Mouse (Mus musculus) kidney, postnatal 0 days (tissue): ENCODE measurements around the gene Gpha2. TPM values are rescaled to one million over a fixed set of nuclear protein-coding genes. Genes with fewer than 3 reads are reported as not detected.

Experiments
- ATAC-seq: fragments of 200-750 bp; cut with Nextera tagmentation; replicated peaks from 2 replicates; pipeline ENCODE4 v1.8.0; 2017; ENCODE audit warnings: low read depth, moderate number of reproducible peaks, moderate TSS enrichment, moderate library complexity; ENCODE audit not compliant: low FRiP score
- DNase-seq: peaks from one replicate; pipeline ENCODE4 v3.0.0-alpha.2; 2016; ENCODE audit warnings: low spot score
- H3K27ac ChIP-seq: fragments of 300-500 bp; sonication (generic); 2 replicates; pipeline ENCODE4 v1.5.1; 2014; ENCODE audit warnings: mild to moderate bottlenecking
- H3K27me3 ChIP-seq: fragments of 300-500 bp; sonication (generic); 2 replicates; pipeline ENCODE4 v1.6.1; 2014; ENCODE audit warnings: low read length, mixed read lengths; ENCODE audit not compliant: insufficient read depth
- H3K36me3 ChIP-seq: fragments of 300-500 bp; sonication (generic); 2 replicates; pipeline ENCODE4 v1.6.1; 2014; ENCODE audit warnings: low read length, mixed read lengths; ENCODE audit not compliant: insufficient read depth
- H3K4me1 ChIP-seq: fragments of 300-500 bp; sonication (generic); replicated peaks from 2 replicates; pipeline ENCODE4 v1.6.1; 2014; ENCODE audit warnings: antibody characterized with exemption, low read length, mixed read lengths; ENCODE audit not compliant: insufficient read depth
- H3K4me2 ChIP-seq: fragments of 300-500 bp; sonication (generic); 2 replicates; pipeline ENCODE4 v1.6.1; 2014; ENCODE audit warnings: mild to moderate bottlenecking, low read length, moderate library complexity, mixed read lengths
- H3K4me3 ChIP-seq: fragments of 300-500 bp; sonication (generic); replicated peaks from 2 replicates; pipeline ENCODE4 v1.5.1; 2014; ENCODE audit warnings: low read depth, low read length
- H3K9ac ChIP-seq: fragments of 300-500 bp; sonication (generic); 2 replicates; pipeline ENCODE4 v1.6.1; 2014; ENCODE audit warnings: low read depth, low read length
- H3K9me3 ChIP-seq: fragments of 300-500 bp; sonication (generic); replicated peaks from 2 replicates; pipeline ENCODE4 v1.6.1; 2016; ENCODE audit warnings: low read length, inconsistent platforms, mixed read lengths
- CTCF ChIP-seq: IDR thresholded peaks from 2 replicates; pipeline ENCODE4 v1.5.1; 2016; ENCODE audit warnings: antibody characterized with exemption, low read depth, mild to moderate bottlenecking, moderate library complexity
- WGBS: fragments of 180-500 bp; shearing (Covaris S2); extraction: QIAGEN DNeasy Blood & Tissue Kit; methylation state at CpG from one replicate; pipeline ENCODE4 v1.1.7; 2014; 5-methylcytosine and 5-hydroxymethylcytosine counted together
- microRNA counts: library from miRNA; unstranded; fragments of <30 nt; microRNA quantifications from one replicate; lab custom pipeline; 2015
- microRNA-seq: library from miRNA; unstranded; fragments of <30 nt; microRNA quantifications from one replicate; pipeline ENCODE4, GENCODE M21; 2016
- polyA plus RNA-seq: library from polyadenylated mRNA; unstranded; fragments of >200 nt; fragmentation: Nextera tagmentation; extraction: Ambion mirVana; gene quantifications from 2 replicates; pipeline ENCODE4 v1.2.1, GENCODE M21; 2015

Gpha2 gene
- polyA plus RNA-seq, 1 experiment from 2014 or later: 2.1 TPM

GRCm38 (mm10) chr19:6273592-6273991 is 47.4 kb downstream of the Gpha2 start:
- no peak for TF ChIP-seq CTCF
- H3K4me3 ChIP-seq: no peak overlapping the region
- DNase-seq (no peak), ATAC-seq (no peak)
- no peak overlapping the region for H3K4me2 ChIP-seq
- H3K9me3 ChIP-seq: no peaks in the 10 kb centered on the region
- 65% methylated on average over 4 of the region's 4 CpGs for WGBS
- no peaks in the 10 kb centered on the region for H3K27me3 ChIP-seq
- no peaks in the 10 kb centered on the region for H3K36me3 ChIP-seq
- 0 out of 2 replicates have a peak overlapping the region, but pooled peaks have one; percentile 21 for H3K27ac ChIP-seq
- H3K4me1 ChIP-seq: peaks cover 12% of the 10 kb centered on the region
- no peak overlapping the region for H3K9ac ChIP-seq

- Histone ChIP-seq H3K4me1 (peaks cover 18% of the 10 kb centered on the region), H3K27me3 (no peaks in the 10 kb centered on the region), H3K36me3 (no peaks in the 10 kb centered on the region), H3K4me2 (no peak overlapping the region), H3K9me3 (no peaks in the 10 kb centered on the region), H3K9ac (no peak overlapping the region), H3K27ac (0 out of 2 replicates have a peak overlapping the region, but pooled peaks have one; percentile 21), H3K4me3 (no peak overlapping the region)
- no peak for ATAC-seq
- WGBS: 80% methylated on average over 13 of the region's 13 CpGs
- no peak for DNase-seq
- no peak for TF ChIP-seq CTCF
Measured at GRCm38 (mm10) chr19:6273998-6274608, 47.9 kb downstream of the Gpha2 start.

- Histone ChIP-seq H3K27ac (peak overlapping the region; percentile 81), H3K4me1 (peaks cover 33% of the 10 kb centered on the region), H3K27me3 (no peaks in the 10 kb centered on the region), H3K4me3 (peak overlapping the region; percentile 30), H3K4me2 (peak overlapping the region; percentile 94), H3K9me3 (no peaks in the 10 kb centered on the region), H3K36me3 (0 out of 2 replicates have a peak, but pooled peaks cover under 1% of the 10 kb centered on the region), H3K9ac (peak overlapping the region; percentile 59)
- 5% methylated on average over 15 of the region's 15 CpGs for WGBS
- no peak for ATAC-seq
- no peak for TF ChIP-seq CTCF
- DNase-seq: peak; percentile 61
Measured at GRCm38 (mm10) chr19:6275740-6276389, 49.7 kb downstream of the Gpha2 start.

- no peaks in the 10 kb centered on the region for H3K9me3 ChIP-seq
- peak within 1 kb of the TSS; percentile 94 for H3K4me2 ChIP-seq
- H3K4me3 ChIP-seq: peak within 1 kb of the TSS; percentile 89
- peak; percentile 93 for ATAC-seq
- H3K27me3 ChIP-seq: no peaks in the 10 kb centered on the region
- under 1% methylated on average over 101 of the region's 106 CpGs for WGBS
- H3K36me3 ChIP-seq: peaks cover 10% of the 10 kb centered on the region
- peak within 1 kb of the TSS; percentile 84 for H3K9ac ChIP-seq
- peak; percentile 76 for TF ChIP-seq CTCF
- peak; percentile 99 for DNase-seq
- H3K4me1 ChIP-seq: peaks cover 33% of the 10 kb centered on the region
- peak within 1 kb of the TSS; percentile 85 for H3K27ac ChIP-seq
Measured at GRCm38 (mm10) chr19:6276426-6277421, 50.5 kb downstream of the Gpha2 start, which contains the start of gene Ehd1. Ehd1 (plus strand) TSS chr19:6276725.

MicroRNA genes within 50 kb of the gene (microRNA counts, 519-probe panel; counts per million panel counts)
- 4,659 counts per million, percentile 79 among the panel's probes with 10 or more counts for microRNA mmu-miR-192 (lab: Ali Mortazavi, UCI)

Small RNA genes within 50 kb of the gene (microRNA-seq; reads per million reads assigned to microRNA genes)
- gene Mir192 (612 reads per million, percentile 72 among the genes with 10 or more reads in this experiment), gene Mir194-2 (361 reads per million, percentile 68 among the genes with 10 or more reads in this experiment)

Other genes starting within 250 kb of the Gpha2 start
- not detected in 2 replicates for gene Slc22a20, start 240.2 kb upstream of the Gpha2 start, polyA plus RNA-seq
- 12.9 and 13.5 TPM in 2 replicates for gene Capn1, start 210.5 kb upstream of the Gpha2 start, polyA plus RNA-seq
- 25.0 and 26.8 TPM in 2 replicates for gene Syvn1, start 179.8 kb upstream of the Gpha2 start, polyA plus RNA-seq
- 66.2 and 69.0 TPM in 2 replicates for gene Mrpl49, start 168.6 kb upstream of the Gpha2 start, polyA plus RNA-seq
- 940 and 1,050 TPM in 2 replicates for gene Fau, start 168.5 kb upstream of the Gpha2 start, polyA plus RNA-seq
- gene Znhit2, start 165.2 kb upstream of the Gpha2 start, polyA plus RNA-seq: 42.3 and 47.6 TPM in 2 replicates
- gene Tm7sf2, start 158.0 kb upstream of the Gpha2 start, polyA plus RNA-seq: 17.0 and 19.1 TPM in 2 replicates
- gene Vps51, start 149.1 kb upstream of the Gpha2 start, polyA plus RNA-seq: 57.8 and 61.4 TPM in 2 replicates
- not detected in 2 replicates for gene Tmem262, start 146.3 kb upstream of the Gpha2 start, polyA plus RNA-seq
- 0.70 and 0.84 TPM in 2 replicates for gene Gm28374, start 144.1 kb upstream of the Gpha2 start, polyA plus RNA-seq
- 71.7 and 74.3 TPM in 2 replicates for gene Zfpl1, start 141.4 kb upstream of the Gpha2 start, polyA plus RNA-seq
- 16.1 and 19.4 TPM in 2 replicates for gene Cdca5, start 141.4 kb upstream of the Gpha2 start, polyA plus RNA-seq
- 0.17 TPM in 1 of 2 replicates, not detected in the other for gene AC131692.1, start 132.0 kb upstream of the Gpha2 start, polyA plus RNA-seq
- 0.17 TPM in 2 replicates for gene Naaladl1, start 120.6 kb upstream of the Gpha2 start, polyA plus RNA-seq
- 32.0 and 35.9 TPM in 2 replicates for gene Sac3d1, start 107.7 kb upstream of the Gpha2 start, polyA plus RNA-seq
- gene Snx15, start 98.1 kb upstream of the Gpha2 start, polyA plus RNA-seq: 26.5 and 30.0 TPM in 2 replicates
- 0.38 and 0.49 TPM in 2 replicates for gene Batf2, start 85.4 kb upstream of the Gpha2 start, polyA plus RNA-seq
- 96.1 and 103 TPM in 2 replicates for gene Arl2, start 84.8 kb upstream of the Gpha2 start, polyA plus RNA-seq
- not detected in 2 replicates for gene Majin, start 42.0 kb upstream of the Gpha2 start, polyA plus RNA-seq
- 19.9 and 20.4 TPM in 2 replicates for gene Ppp2r5b, start 9.5 kb downstream of the Gpha2 start, polyA plus RNA-seq
- 7.0 and 7.8 TPM in 2 replicates for gene Atg2a, start 15.3 kb downstream of the Gpha2 start, polyA plus RNA-seq
- gene Ehd1, start 50.3 kb downstream of the Gpha2 start, polyA plus RNA-seq: 64.2 and 73.4 TPM in 2 replicates
- gene Cdc42bpg, start 80.1 kb downstream of the Gpha2 start, polyA plus RNA-seq: 1.0 TPM in 2 replicates
- 51.9 and 54.6 TPM in 2 replicates for gene Men1, start 108.6 kb downstream of the Gpha2 start, polyA plus RNA-seq
- gene Map4k2, start 114.8 kb downstream of the Gpha2 start, polyA plus RNA-seq: 12.2 and 13.5 TPM in 2 replicates
- 91.1 and 97.2 TPM in 2 replicates for gene Sf1, start 137.3 kb downstream of the Gpha2 start, polyA plus RNA-seq
- gene Pygm, start 158.0 kb downstream of the Gpha2 start, polyA plus RNA-seq: 24.5 and 25.8 TPM in 2 replicates
- gene Rasgrp2, start 173.0 kb downstream of the Gpha2 start, polyA plus RNA-seq: 97.5 and 116 TPM in 2 replicates
- 5.9 and 6.7 TPM in 2 replicates for gene Nrxn2, start 192.4 kb downstream of the Gpha2 start, polyA plus RNA-seq